Mouse (Mus musculus) spleen, adult 2 months (tissue): Measurements from ENCODE around the gene Dip2b. TPM values are rescaled to one million over a fixed set of nuclear protein-coding genes. Genes with fewer than 3 reads are reported as not detected.
A peak's percentile ranks its signal among the peaks of the same experiment; 100 is the strongest.

ENCODE experiments used
- DNase-seq, 2 experiments: peaks; one replicate each; pipeline versions ENCODE4 v3.0.0 to v3.0.0-alpha.2; 2012 to 2021; ENCODE audit warnings: low spot score in 2 of 2, low read depth in 1 of 2
- H3K27ac ChIP-seq: fragments of 200-500 bp; 2 replicates; pipeline ENCODE4 v1.5.1; 2012; ENCODE audit warnings: low read length, inconsistent platforms; ENCODE audit not compliant: insufficient read depth
- H3K27me3 ChIP-seq: fragments of 200-500 bp; 2 replicates; pipeline ENCODE4 v1.6.1; 2012; ENCODE audit warnings: mild to moderate bottlenecking, moderate library complexity, low read length, inconsistent platforms; ENCODE audit not compliant: control insufficient read depth, insufficient read depth
- H3K36me3 ChIP-seq: fragments of 200-500 bp; 2 replicates; pipeline ENCODE4 v1.6.1; 2012; ENCODE audit warnings: mild to moderate bottlenecking, low read length, inconsistent platforms; ENCODE audit not compliant: control insufficient read depth, insufficient read depth
- H3K4me1 ChIP-seq: fragments of 200-500 bp; 2 replicates; pipeline ENCODE4 v1.6.1; 2011; ENCODE audit warnings: inconsistent platforms; ENCODE audit not compliant: control insufficient read depth, insufficient read depth, insufficient read length
- H3K4me3 ChIP-seq: fragments of 200-500 bp; 2 replicates; pipeline ENCODE4 v1.5.1; 2011; ENCODE audit warnings: mild to moderate bottlenecking, inconsistent platforms; ENCODE audit not compliant: insufficient read depth, insufficient read length; ENCODE audit errors: extremely low read depth
- CTCF ChIP-seq: fragments of 200-500 bp; IDR thresholded peaks from 2 replicates; pipeline ENCODE4 v1.5.1; 2011; ENCODE audit warnings: mild to moderate bottlenecking, inconsistent platforms; ENCODE audit not compliant: insufficient read depth, insufficient read length, insufficient replicate concordance; ENCODE audit errors: extremely low read depth
- POLR2A ChIP-seq: fragments of 200-500 bp; IDR thresholded peaks from 2 replicates; pipeline ENCODE4 v1.6.1; 2011; ENCODE audit warnings: low read depth, low read length, inconsistent platforms
- WGBS: fragments of 180-500 bp; shearing (Covaris S2); methylation state at CpG from one replicate; pipeline ENCODE4 v1.1.7; 2018; 5-methylcytosine and 5-hydroxymethylcytosine counted together
- polyA plus RNA-seq: library from polyadenylated mRNA; depleted of rRNA; stranded (reverse); fragments of >200 nt; gene quantifications from 2 replicates; pipeline ENCODE4 v1.2.3, GENCODE M21; 2012

Gene Dip2b
- polyA plus RNA-seq, 1 experiment: 12.2 TPM

DNA sequence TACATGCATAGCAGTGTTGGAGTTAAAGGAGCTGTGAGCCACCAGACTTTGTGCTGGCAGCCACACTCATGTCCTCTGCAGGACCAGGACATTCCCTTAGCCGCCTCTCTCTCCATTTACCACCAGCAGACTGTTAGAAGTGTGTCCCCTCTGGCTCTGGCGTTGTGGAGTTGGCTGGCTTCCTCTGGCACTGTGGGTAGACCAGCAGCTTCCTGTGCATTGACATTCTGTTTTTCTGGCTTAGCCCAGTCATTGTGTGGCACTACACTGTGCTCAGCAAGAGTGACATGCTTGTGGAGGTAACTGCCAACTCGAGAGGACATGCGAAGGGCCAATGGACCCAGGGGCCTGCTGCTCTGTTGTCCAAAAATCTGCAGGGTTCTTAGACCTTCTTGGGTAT, 141.8 kb downstream of the Dip2b start:
- no peak overlapping the region for H3K27ac ChIP-seq
- no peak for DNase-seq
- H3K27me3 ChIP-seq: no peaks in the 10 kb centered on the region
- H3K4me3 ChIP-seq: no peak overlapping the region
- TF ChIP-seq POLR2A: no peak
- TF ChIP-seq CTCF: no peak
- H3K36me3 ChIP-seq: peaks cover 32% of the 10 kb centered on the region
- WGBS: 29% methylated on average over 4 of the region's 4 CpGs
- no peaks in the 10 kb centered on the region for H3K4me1 ChIP-seq

DNA sequence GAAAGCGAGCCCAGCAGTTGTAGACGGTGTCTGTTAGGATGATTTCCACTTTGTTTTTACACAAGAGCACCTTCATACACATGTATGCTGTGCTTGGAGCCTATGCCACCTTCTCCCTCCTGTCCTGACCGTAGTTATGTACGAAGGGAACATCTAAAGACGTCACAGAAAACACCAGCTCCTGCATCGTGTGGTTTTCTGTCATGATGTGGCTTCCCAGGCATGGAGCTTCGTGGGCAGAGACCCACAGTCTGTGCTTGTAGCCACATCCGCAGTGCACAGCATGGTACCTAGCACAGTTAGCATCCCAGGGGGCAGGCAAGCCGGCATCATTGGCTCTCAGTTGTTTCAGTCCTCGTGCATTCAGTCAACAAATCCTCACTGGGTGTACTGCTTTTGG, 143.4 kb downstream of the Dip2b start:
- Histone ChIP-seq H3K36me3 (peaks cover 30% of the 10 kb centered on the region), H3K4me1 (no peaks in the 10 kb centered on the region), H3K27ac (no peak overlapping the region), H3K27me3 (no peaks in the 10 kb centered on the region), H3K4me3 (no peak overlapping the region)
- DNase-seq: peak in 1 of 2 experiments; percentile 59
- 66% methylated on average over 10 of the region's 10 CpGs for WGBS
- TF ChIP-seq POLR2A (no peak), CTCF (no peak)

DNA sequence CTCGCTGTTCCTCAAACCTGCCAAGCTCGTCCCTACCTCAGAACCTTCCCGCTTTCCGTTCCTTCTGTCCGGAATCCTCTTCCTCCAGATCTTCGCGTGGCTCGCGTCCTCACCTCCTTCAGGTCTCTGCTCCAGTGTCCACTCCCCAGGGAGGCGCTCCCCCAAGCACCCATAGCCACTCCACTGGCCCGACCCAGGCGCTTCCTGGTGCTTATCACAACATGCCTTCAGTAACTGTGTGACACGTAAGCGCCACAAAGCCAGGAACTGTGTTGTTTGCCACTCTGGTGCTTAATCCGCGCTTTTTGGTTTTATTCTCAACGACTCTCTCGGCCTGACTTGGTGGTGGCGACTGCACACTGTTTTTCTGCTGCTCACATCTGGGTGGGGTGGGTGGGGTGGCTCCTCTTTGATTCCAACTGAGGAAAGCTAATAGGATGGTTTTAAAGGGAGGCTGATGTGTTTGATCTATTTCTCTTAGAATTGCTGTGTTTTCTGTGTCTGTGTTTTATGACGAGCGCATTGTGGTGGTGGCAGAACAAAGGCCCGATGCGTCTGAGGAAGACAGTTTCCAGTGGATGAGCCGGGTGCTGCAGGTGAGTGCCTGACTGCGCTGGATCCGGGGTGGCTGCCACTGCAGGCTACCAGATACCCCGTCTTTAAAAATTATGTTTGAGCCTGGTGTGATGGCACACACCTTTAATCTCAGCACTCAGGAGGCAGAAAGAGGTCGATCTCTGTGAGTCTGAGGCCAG, 144.2 kb downstream of the Dip2b start:
- DNase-seq: peak in 1 of 2 experiments; percentile 19
- 85% methylated on average over 28 of the region's 28 CpGs for WGBS
- no peaks in the 10 kb centered on the region for H3K4me1 ChIP-seq
- TF ChIP-seq POLR2A (no peak), CTCF (no peak)
- H3K36me3 ChIP-seq: peaks cover 27% of the 10 kb centered on the region
- H3K27me3 ChIP-seq: no peaks in the 10 kb centered on the region
- H3K27ac ChIP-seq: no peak overlapping the region
- H3K4me3 ChIP-seq: no peak overlapping the region

DNA sequence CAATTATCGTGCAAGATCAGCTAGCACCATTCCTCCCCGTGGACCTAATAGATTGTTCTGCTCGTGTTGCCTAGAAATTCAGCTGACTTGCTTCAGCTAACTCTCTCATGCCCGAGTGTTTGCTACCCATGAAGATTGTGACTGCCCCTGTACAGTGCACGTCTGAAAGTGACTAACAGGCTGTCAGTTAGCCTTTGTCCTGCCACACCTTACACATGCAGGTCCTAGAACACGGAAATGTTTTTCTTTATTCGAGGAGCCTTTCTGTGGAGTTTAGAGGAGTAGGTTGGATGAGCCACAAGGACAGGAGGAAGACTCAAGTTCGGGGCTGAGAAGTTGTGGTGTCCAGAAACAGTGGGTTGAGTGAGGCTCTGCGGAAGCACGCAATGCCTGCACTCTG, 145.0 kb downstream of the Dip2b start:
- Histone ChIP-seq H3K27me3 (no peaks in the 10 kb centered on the region), H3K27ac (no peak overlapping the region), H3K36me3 (peaks cover 26% of the 10 kb centered on the region), H3K4me3 (no peak overlapping the region), H3K4me1 (no peaks in the 10 kb centered on the region)
- TF ChIP-seq CTCF (no peak), POLR2A (no peak)
- 89% methylated on average over 10 of the region's 10 CpGs for WGBS
- no peak for DNase-seq

DNA sequence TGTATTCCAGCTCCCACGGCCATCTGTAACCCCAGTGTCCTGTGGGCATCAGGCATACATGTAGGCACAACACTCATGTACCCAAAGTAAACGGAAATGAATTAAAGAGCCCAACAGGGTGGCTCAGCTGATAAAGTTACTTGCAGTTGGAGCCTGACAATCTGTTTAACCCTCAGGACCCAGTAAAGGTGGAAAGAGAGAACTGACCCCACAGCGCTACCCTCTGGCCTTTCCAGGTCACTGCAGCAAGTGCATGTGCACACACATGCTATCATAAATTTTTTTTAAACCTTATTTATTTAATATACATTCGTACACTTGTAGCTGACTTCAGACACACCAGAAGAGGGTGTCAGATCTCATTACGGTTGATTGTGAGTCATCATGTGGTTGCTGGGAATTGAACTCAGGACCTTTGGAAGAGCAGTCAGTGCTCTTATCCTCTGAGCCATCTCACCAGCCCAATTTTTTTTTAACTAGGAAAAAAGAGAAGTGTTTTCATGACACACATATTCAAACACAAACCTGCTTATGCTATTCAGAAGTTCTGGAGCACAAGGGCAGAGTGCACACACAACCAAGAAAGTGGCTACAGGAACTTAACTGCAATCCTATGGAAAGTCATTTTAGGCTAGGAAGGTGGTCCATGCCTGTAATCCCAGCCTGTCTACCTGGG, 146.5 kb downstream of the Dip2b start:
- Histone ChIP-seq H3K27ac (no peak overlapping the region), H3K4me1 (peaks cover 3% of the 10 kb centered on the region; the same call in 1 of the 2 replicates), H3K27me3 (no peaks in the 10 kb centered on the region), H3K36me3 (peaks cover 26% of the 10 kb centered on the region), H3K4me3 (no peak overlapping the region)
- WGBS: 89% methylated on average over 5 of the region's 5 CpGs
- no peak for DNase-seq
- TF ChIP-seq POLR2A (no peak), CTCF (no peak)

DNA sequence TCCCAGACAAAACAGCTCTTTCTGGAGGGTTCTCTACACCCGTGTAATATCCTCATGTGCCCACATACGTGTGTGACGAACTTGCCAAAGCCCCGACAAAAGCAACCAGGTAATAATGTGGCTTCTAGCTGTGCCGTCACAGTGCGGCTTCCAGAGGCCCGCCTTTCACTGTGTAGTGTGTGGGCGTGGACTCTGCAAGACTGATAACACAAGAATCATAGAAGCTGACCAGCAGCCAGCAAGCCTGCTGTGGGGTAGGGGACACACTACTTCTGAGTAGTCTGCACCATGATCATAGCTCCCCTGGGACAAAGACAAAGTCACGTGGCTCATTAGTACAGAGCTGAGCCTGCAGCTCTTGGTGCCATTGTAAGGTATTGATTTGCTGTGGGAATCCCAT, 147.8 kb downstream of the Dip2b start:
- TF ChIP-seq POLR2A: no peak
- no peak for TF ChIP-seq CTCF
- WGBS: 81% methylated on average over 9 of the region's 9 CpGs
- Histone ChIP-seq H3K27ac (no peak overlapping the region), H3K36me3 (peaks cover 36% of the 10 kb centered on the region), H3K4me1 (peaks cover 3% of the 10 kb centered on the region; the same call in 1 of the 2 replicates), H3K4me3 (no peak overlapping the region), H3K27me3 (no peaks in the 10 kb centered on the region)
- no peak for DNase-seq

DNA sequence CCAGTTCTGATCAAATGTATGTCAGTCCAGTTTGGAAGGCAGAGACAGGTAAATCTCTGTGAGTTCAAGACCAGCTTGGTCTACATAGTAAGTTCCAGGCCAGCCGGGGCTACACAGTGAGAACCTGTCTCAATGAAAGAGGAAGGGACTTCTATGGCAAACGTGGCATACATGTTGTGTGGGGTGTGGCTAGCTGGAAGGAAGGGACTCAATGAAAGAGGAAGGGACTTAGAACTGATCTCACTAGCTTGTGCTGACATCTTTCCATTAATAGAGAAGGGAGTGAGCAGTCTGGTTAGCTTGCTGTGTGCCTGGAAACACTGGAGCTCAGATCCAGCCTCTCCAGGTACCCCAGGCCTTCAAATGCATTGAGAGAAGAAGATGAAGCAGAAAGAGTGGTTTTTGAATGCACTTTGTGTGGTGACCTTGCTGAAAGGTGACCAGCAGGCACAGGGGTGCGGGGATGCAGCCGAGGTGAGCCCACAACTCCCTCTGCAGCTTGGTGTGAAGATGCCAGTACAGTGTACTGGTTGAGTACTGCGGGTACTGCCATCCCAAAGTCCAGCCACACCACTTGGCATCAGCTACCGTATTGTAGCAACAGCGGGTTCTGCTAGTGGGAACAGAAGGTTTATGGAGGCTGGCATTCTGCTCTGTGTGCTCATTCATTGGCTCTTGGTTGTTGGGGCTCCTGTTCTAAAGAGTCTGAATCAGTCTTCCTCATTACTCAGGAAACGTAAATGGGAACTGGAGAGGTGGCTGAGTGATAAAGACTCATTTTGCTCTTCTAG, 148.6 kb downstream of the Dip2b start:
- H3K4me1 ChIP-seq: peaks cover 3% of the 10 kb centered on the region; the same call in 1 of the 2 replicates
- DNase-seq: no peak
- H3K4me3 ChIP-seq: no peak overlapping the region
- H3K27ac ChIP-seq: no peak overlapping the region
- H3K36me3 ChIP-seq: peaks cover 35% of the 10 kb centered on the region
- TF ChIP-seq CTCF: no peak
- no peak for TF ChIP-seq POLR2A
- WGBS: 79% methylated on average over 8 of the region's 8 CpGs
- no peaks in the 10 kb centered on the region for H3K27me3 ChIP-seq
